Mouse (Mus musculus): Measurements from ENCODE around the gene Rnf186.

DNA sequence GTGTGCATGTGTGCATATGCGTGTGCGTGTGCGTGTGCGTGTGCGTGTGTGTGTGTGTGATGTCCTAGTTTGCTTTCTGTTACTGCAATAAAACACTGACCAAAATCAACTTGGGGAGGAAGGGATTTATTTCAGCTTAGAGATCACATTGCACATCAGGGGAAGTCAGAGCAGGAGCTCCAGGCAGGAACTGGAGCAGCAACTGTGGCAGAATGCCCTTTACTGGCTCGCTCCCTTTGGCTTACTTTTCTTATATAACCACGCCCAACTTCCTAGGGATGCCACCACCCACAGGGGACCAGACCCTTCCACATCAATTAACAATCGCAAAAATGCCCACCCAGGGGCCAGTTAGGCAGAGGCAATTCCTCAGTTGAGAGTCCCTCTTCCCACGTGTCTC is 8.3 kb upstream of the Rnf186 start:
- no peak for TF ChIP-seq CTCF (IDR thresholded peaks at IDR 0.05; ENCODE audit: low read depth, low read length)
- no peak for TF ChIP-seq POLR2A (IDR thresholded peaks at IDR 0.05; ENCODE audit: borderline replicate concordance, low read depth, low read length)
